Mouse (Mus musculus) thymus, adult 2 months (tissue): ENCODE measurements around the gene Atrnl1. TPM values are rescaled to one million over a fixed set of nuclear protein-coding genes. Genes with fewer than 3 reads are reported as not detected.

Experiments
- DNase-seq: peaks from one replicate; pipeline ENCODE4 v3.0.0; 2021
- H3K27ac ChIP-seq: fragments of 200-500 bp; 2 replicates; pipeline ENCODE4 v1.5.1; 2012; ENCODE audit warnings: low read length, control low read depth; ENCODE audit not compliant: control insufficient read depth, insufficient read depth
- H3K27me3 ChIP-seq: fragments of 200-500 bp; 2 replicates; pipeline ENCODE4 v1.6.1; 2012; ENCODE audit warnings: mild to moderate bottlenecking, low read length, moderate library complexity, mixed read lengths; ENCODE audit not compliant: control insufficient read depth, insufficient read depth
- H3K36me3 ChIP-seq: fragments of 200-500 bp; 2 replicates; pipeline ENCODE4 v1.6.1; 2012; ENCODE audit warnings: mild to moderate bottlenecking, low read length, moderate library complexity; ENCODE audit not compliant: control insufficient read depth, insufficient read depth
- H3K4me1 ChIP-seq: fragments of 200-500 bp; replicated peaks from 2 replicates; pipeline ENCODE4 v1.6.1; 2012; ENCODE audit warnings: low read length; ENCODE audit not compliant: control insufficient read depth, insufficient read depth
- H3K4me3 ChIP-seq: fragments of 200-500 bp; 2 replicates; pipeline ENCODE4 v1.5.1; 2012; ENCODE audit warnings: mild to moderate bottlenecking, low read length, control low read depth, moderate library complexity; ENCODE audit not compliant: control insufficient read depth, insufficient read depth
- CTCF ChIP-seq: fragments of 200-500 bp; IDR thresholded peaks from 2 replicates; pipeline ENCODE4 v1.5.1; 2012; ENCODE audit warnings: mild to moderate bottlenecking, control low read depth, low read length, moderate library complexity, borderline replicate concordance; ENCODE audit not compliant: control insufficient read depth, poor library complexity, insufficient read depth; ENCODE audit errors: extremely low read depth
- POLR2A ChIP-seq: fragments of 200-500 bp; IDR thresholded peaks from 2 replicates; pipeline ENCODE4 v1.6.1; 2012; ENCODE audit warnings: mild to moderate bottlenecking, low read length, control low read depth, moderate library complexity; ENCODE audit not compliant: control insufficient read depth, poor library complexity, insufficient read depth; ENCODE audit errors: extremely low read depth
- WGBS: fragments of 180-500 bp; shearing (Covaris S2); methylation state at CpG from one replicate; pipeline ENCODE4 v1.1.7; 2018; 5-methylcytosine and 5-hydroxymethylcytosine counted together
- polyA plus RNA-seq: library from polyadenylated mRNA; depleted of rRNA; stranded (reverse); fragments of >200 nt; gene quantifications from 2 replicates; pipeline ENCODE4 v1.2.3, GENCODE M21; 2012; rRNA removed

Atrnl1 gene
- polyA plus RNA-seq, 1 experiment: 8.2 TPM

DNA sequence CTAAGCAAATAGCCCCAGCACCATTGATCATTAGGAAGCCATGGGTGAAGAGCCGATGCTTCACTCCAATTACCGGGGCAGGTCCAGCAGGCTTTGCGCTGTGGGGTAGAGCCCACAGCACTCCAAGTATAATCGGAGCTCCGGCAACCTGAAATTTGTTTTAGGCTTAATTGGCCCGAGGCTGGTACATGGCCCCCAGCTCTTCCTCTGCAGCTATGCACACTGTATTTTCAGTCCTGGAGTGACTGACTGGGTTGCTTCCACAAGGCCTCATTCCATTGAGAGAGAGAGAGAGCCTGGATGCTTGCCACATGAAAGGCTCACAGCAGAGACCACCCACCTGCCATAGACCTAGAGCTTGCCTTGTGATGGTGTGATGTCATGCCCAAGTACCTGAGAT lies 555.3 kb downstream of the Atrnl1 start:
- H3K4me3 ChIP-seq: no peak overlapping the region
- no peaks in the 10 kb centered on the region for H3K36me3 ChIP-seq
- H3K27ac ChIP-seq: no peak overlapping the region
- 98% methylated on average over 6 of the region's 6 CpGs for WGBS
- no peaks in the 10 kb centered on the region for H3K4me1 ChIP-seq
- TF ChIP-seq CTCF: no peak
- TF ChIP-seq POLR2A: no peak
- no peaks in the 10 kb centered on the region for H3K27me3 ChIP-seq
- DNase-seq: no peak

DNA sequence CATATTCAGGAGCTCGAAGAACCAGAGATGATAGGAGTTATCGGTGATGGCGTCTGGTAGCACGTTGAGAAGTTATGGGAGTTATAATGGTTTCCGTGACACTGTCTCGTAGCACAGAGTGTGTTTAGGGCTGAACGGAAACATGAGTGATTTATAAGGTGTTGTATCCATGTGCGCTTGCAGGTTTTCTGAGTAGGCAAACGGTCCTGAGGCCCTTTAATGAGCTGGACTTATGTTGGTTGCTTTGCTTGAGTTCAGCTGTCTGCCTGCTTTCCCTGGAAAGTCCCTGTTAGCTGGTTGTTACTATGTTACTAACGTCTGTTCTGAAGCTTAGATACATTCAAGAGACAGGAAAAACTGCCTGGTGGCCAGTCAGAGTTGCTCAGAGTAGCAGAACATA lies 567.6 kb downstream of the Atrnl1 start:
- H3K27ac ChIP-seq: no peak overlapping the region
- peaks cover 6% of the 10 kb centered on the region for H3K4me1 ChIP-seq
- 91% methylated on average over 10 of the region's 10 CpGs for WGBS
- no peaks in the 10 kb centered on the region for H3K27me3 ChIP-seq
- no peak for TF ChIP-seq CTCF
- TF ChIP-seq POLR2A: no peak
- H3K36me3 ChIP-seq: no peaks in the 10 kb centered on the region
- no peak overlapping the region for H3K4me3 ChIP-seq
- no peak for DNase-seq

DNA sequence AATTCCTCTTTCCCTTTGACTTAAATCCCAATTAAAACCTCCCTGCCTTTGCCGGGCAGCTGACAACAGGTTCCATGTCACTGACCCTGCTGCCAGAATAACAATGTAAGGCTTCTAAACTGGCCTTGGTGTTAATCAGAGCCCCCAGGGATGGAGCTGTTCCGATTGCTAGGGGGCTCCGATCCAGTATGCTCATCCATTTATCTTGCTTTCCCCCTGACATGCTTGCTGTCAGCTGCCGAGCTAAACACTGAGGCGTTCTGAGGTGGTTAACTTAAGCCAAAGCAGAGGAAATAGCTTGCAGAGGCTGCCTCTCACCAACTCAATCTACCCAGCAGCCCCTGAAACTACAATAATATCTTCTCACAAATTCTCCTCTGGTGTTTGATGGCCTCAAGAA lies 569.9 kb downstream of the Atrnl1 start:
- DNase-seq: no peak
- Histone ChIP-seq H3K27ac (no peak overlapping the region), H3K4me3 (no peak overlapping the region), H3K4me1 (peaks cover 6% of the 10 kb centered on the region), H3K36me3 (no peaks in the 10 kb centered on the region), H3K27me3 (no peaks in the 10 kb centered on the region)
- WGBS: 39% methylated on average over 5 of the region's 5 CpGs
- TF ChIP-seq CTCF (no peak), POLR2A (no peak)

Other genes with a start within 250 kb of the Atrnl1 start
- gene Trub1, start 158.1 kb upstream of the Atrnl1 start, polyA plus RNA-seq: 7.7 and 8.1 TPM in 2 replicates